Mouse (Mus musculus) embryonic facial prominence, embryonic 12.5 days (tissue): ENCODE measurements around the gene Spdye4a. TPM values are rescaled to one million over a fixed set of nuclear protein-coding genes. Genes with fewer than 3 reads are reported as not detected.

Experiments
- ATAC-seq: fragments of 200-750 bp; cut with Nextera tagmentation; 2 replicates; pipeline ENCODE4 v1.8.0; 2017; ENCODE audit not compliant: insufficient number of reproducible peaks, insufficient read depth, low FRiP score, low TSS enrichment
- H3K27ac ChIP-seq: fragments of 300-500 bp; sonication (generic); 2 replicates; pipeline ENCODE4 v1.5.1; 2016; ENCODE audit warnings: mild to moderate bottlenecking
- H3K27me3 ChIP-seq: fragments of 300-500 bp; sonication (generic); 2 replicates; pipeline ENCODE4 v1.6.1; 2016; ENCODE audit warnings: mild to moderate bottlenecking, moderate library complexity
- H3K36me3 ChIP-seq: fragments of 300-500 bp; sonication (generic); 2 replicates; pipeline ENCODE4 v1.6.1; 2016; ENCODE audit warnings: mild to moderate bottlenecking
- H3K4me1 ChIP-seq: fragments of 300-500 bp; sonication (generic); 2 replicates; pipeline ENCODE4 v1.6.1; 2016
- H3K4me2 ChIP-seq: fragments of 300-500 bp; sonication (generic); replicated peaks from 2 replicates; pipeline ENCODE4 v1.6.1; 2016; ENCODE audit warnings: mild to moderate bottlenecking, moderate library complexity
- H3K4me3 ChIP-seq: fragments of 300-500 bp; sonication (generic); 2 replicates; pipeline ENCODE4 v1.5.1; 2016; ENCODE audit warnings: mild to moderate bottlenecking
- H3K9ac ChIP-seq: fragments of 300-500 bp; sonication (generic); 2 replicates; pipeline ENCODE4 v1.6.1; 2016; ENCODE audit warnings: mild to moderate bottlenecking, moderate library complexity
- H3K9me3 ChIP-seq: fragments of 300-500 bp; sonication (generic); 2 replicates; pipeline ENCODE4 v1.6.1; 2016; ENCODE audit warnings: mild to moderate bottlenecking, moderate library complexity
- WGBS: fragments of 180-500 bp; shearing (Covaris S2); methylation state at CpG from one replicate; pipeline ENCODE4 v1.1.7; 2016; 5-methylcytosine and 5-hydroxymethylcytosine counted together
- polyA plus RNA-seq: library from polyadenylated mRNA; unstranded; fragments of >200 nt; fragmentation: Nextera tagmentation; extraction: Ambion mirVana; gene quantifications from 2 replicates; pipeline ENCODE4 v1.2.1, GENCODE M21; 2016

The Spdye4a gene
- polyA plus RNA-seq, 1 experiment from 2014 or later: not detected

DNA sequence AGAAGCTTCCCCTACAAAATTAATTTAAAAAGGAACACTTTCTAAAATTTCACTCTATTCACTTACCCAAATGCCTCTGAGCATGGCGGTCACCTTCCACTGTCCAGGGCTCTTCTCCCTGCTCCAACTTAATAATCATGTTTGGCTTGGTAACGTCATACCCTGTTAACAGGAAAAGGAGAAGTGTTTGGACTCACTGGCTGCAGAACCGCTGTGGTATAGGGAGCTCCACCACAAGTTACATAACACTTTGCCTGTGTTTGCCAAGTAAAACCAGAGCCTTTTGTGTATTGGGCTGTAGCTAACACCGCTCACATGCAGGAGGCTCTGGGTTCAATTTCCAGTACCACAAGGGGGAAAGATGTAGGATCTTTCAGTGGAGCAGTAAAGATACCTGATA lies 50.7 kb downstream of the Spdye4a start:
- Histone ChIP-seq H3K9me3 (0 out of 2 replicates have a peak, but pooled peaks cover 3% of the 10 kb centered on the region), H3K9ac (no peak overlapping the region), H3K27ac (no peak overlapping the region), H3K4me2 (no peak overlapping the region), H3K4me1 (peaks cover 12% of the 10 kb centered on the region), H3K4me3 (no peak overlapping the region), H3K36me3 (peaks cover 74% of the 10 kb centered on the region), H3K27me3 (no peaks in the 10 kb centered on the region)
- ATAC-seq: no peak
- WGBS: 91% methylated on average over 4 of the region's 4 CpGs

Other genes with a start within 250 kb of the Spdye4a start
- 56.4 and 56.9 TPM in 2 replicates for gene Rnf216, start 113.9 kb downstream of the Spdye4a start, polyA plus RNA-seq
- 0.05 and 0.09 TPM in 2 replicates for gene Olfr718-ps1, start 79.3 kb downstream of the Spdye4a start, polyA plus RNA-seq
- 19.3 TPM in 2 replicates for gene Rbak, start 46.1 kb downstream of the Spdye4a start, polyA plus RNA-seq
- gene Spdye4b, start 45.9 kb downstream of the Spdye4a start, polyA plus RNA-seq: not detected in 2 replicates
- 26.6 and 27.2 TPM in 2 replicates for gene Zfp12, start 8.3 kb upstream of the Spdye4a start, polyA plus RNA-seq
- gene Zfp316, start 43.1 kb upstream of the Spdye4a start, polyA plus RNA-seq: 9.7 and 10.1 TPM in 2 replicates
- 0.06 and 0.12 TPM in 2 replicates for gene Zfp853, start 66.7 kb upstream of the Spdye4a start, polyA plus RNA-seq
- gene E130309D02Rik, start 88.5 kb upstream of the Spdye4a start, polyA plus RNA-seq: 49.5 and 51.2 TPM in 2 replicates
- 85.6 and 85.8 TPM in 2 replicates for gene Zdhhc4, start 102.4 kb upstream of the Spdye4a start, polyA plus RNA-seq
- gene Grid2ip, start 130.4 kb upstream of the Spdye4a start, polyA plus RNA-seq: 0.27 and 0.28 TPM in 2 replicates
- 288 and 302 TPM in 2 replicates for gene Kdelr2, start 176.9 kb upstream of the Spdye4a start, polyA plus RNA-seq
- gene Daglb, start 237.7 kb upstream of the Spdye4a start, polyA plus RNA-seq: 11.3 and 12.0 TPM in 2 replicates